Mouse (Mus musculus) neural tube, embryonic 11.5 days (tissue): Measurements from ENCODE around the gene Gm34653. TPM values are rescaled to one million over a fixed set of nuclear protein-coding genes. Genes with fewer than 3 reads are reported as not detected.
"Not testable (repeated sequence)": the region's sequence is repeated elsewhere in the genome, so short reads cannot be mapped to it uniquely, and the experiment has no call there.

Source experiments
- ATAC-seq: fragments of 200-750 bp; cut with Nextera tagmentation; 2 replicates; pipeline ENCODE4 v1.8.0; 2017; ENCODE audit warnings: moderate number of reproducible peaks, mild to moderate bottlenecking, moderate TSS enrichment, moderate library complexity; ENCODE audit not compliant: insufficient read depth, low FRiP score, low TSS enrichment
- DNase-seq: peaks from one replicate; pipeline ENCODE4 v3.0.0-alpha.2; 2015; ENCODE audit warnings: low spot score
- H3K27ac ChIP-seq: fragments of 300-500 bp; sonication (generic); 2 replicates; pipeline ENCODE4 v1.5.1; 2014; ENCODE audit warnings: low read depth, mild to moderate bottlenecking, low read length
- H3K27me3 ChIP-seq: fragments of 300-500 bp; sonication (generic); 2 replicates; pipeline ENCODE4 v1.6.1; 2014; ENCODE audit warnings: mild to moderate bottlenecking, low read length, mixed read lengths; ENCODE audit not compliant: control insufficient read depth, insufficient read depth
- H3K36me3 ChIP-seq: fragments of 300-500 bp; sonication (generic); 2 replicates; pipeline ENCODE4 v1.6.1; 2014; ENCODE audit warnings: mild to moderate bottlenecking, low read length, moderate library complexity, mixed read lengths; ENCODE audit not compliant: control insufficient read depth, insufficient read depth
- H3K4me1 ChIP-seq: fragments of 300-500 bp; sonication (generic); 2 replicates; pipeline ENCODE4 v1.6.1; 2014; ENCODE audit warnings: low read length, mixed read lengths; ENCODE audit not compliant: control insufficient read depth, insufficient read depth
- H3K4me2 ChIP-seq: fragments of 300-500 bp; sonication (generic); 2 replicates; pipeline ENCODE4 v1.6.1; 2014; ENCODE audit warnings: low read depth, mild to moderate bottlenecking, moderate library complexity
- H3K4me3 ChIP-seq: fragments of 300-500 bp; sonication (generic); 2 replicates; pipeline ENCODE4 v1.5.1; 2014; ENCODE audit warnings: low read depth, low read length
- H3K9ac ChIP-seq: fragments of 300-500 bp; sonication (generic); 2 replicates; pipeline ENCODE4 v1.6.1; 2014; ENCODE audit warnings: mild to moderate bottlenecking, low read length
- H3K9me3 ChIP-seq: fragments of 300-500 bp; sonication (generic); 2 replicates; pipeline ENCODE4 v1.6.1; 2016; ENCODE audit warnings: low read length; ENCODE audit not compliant: control insufficient read depth
- WGBS: fragments of 180-500 bp; shearing (Covaris S2); extraction: QIAGEN DNeasy Blood & Tissue Kit; methylation state at CpG from one replicate; pipeline ENCODE4 v1.1.7; 2014; 5-methylcytosine and 5-hydroxymethylcytosine counted together
- polyA plus RNA-seq: library from polyadenylated mRNA; unstranded; fragments of >200 nt; fragmentation: Nextera tagmentation; extraction: Ambion mirVana; gene quantifications from 2 replicates; pipeline ENCODE4 v1.2.1, GENCODE M21; 2014

Gm34653 gene
- polyA plus RNA-seq, 1 experiment from 2014 or later, result not detected

GRCm38 (mm10) chr2:34830066-34830465, 2.7 kb upstream of the Gm34653 start:
- H3K9me3 ChIP-seq, ATAC-seq, H3K4me2 ChIP-seq, DNase-seq, H3K27ac ChIP-seq, H3K9ac ChIP-seq, H3K4me3 ChIP-seq, H3K27me3 ChIP-seq, H3K4me1 ChIP-seq, H3K36me3 ChIP-seq: not testable (repeated sequence)
- WGBS, result 94% methylated on average over 17 of the region's 17 CpGs

GRCm38 (mm10) chr2:34833624-34834023, 817 bp downstream of the Gm34653 start:
- Histone ChIP-seq H3K4me1 (no peaks in the 10 kb centered on the region), H3K4me3 (no peak overlapping the region), H3K9me3 (no peaks in the 10 kb centered on the region), H3K4me2 (no peak overlapping the region), H3K36me3 (no peaks in the 10 kb centered on the region), H3K27me3 (no peaks in the 10 kb centered on the region), H3K9ac (no peak overlapping the region), H3K27ac (no peak overlapping the region)
- ATAC-seq, result no peak
- no peak for DNase-seq
- WGBS, result 90% methylated on average over 17 of the region's 17 CpGs

- no peak overlapping the region for H3K4me2 ChIP-seq
- no peaks in the 10 kb centered on the region for H3K36me3 ChIP-seq
- no peaks in the 10 kb centered on the region for H3K27me3 ChIP-seq
- ATAC-seq (no peak), DNase-seq (no peak)
- H3K9ac ChIP-seq, result no peak overlapping the region
- H3K9me3 ChIP-seq, result no peaks in the 10 kb centered on the region
- H3K4me1 ChIP-seq, result no peaks in the 10 kb centered on the region
- no peak overlapping the region for H3K27ac ChIP-seq
- no peak overlapping the region for H3K4me3 ChIP-seq
- WGBS, result 75% methylated on average over 3 of the region's 3 CpGs
These were observed 2.9 kb downstream of the Gm34653 start for GRCm38 (mm10) chr2:34835669-34836068.

GRCm38 (mm10) chr2:34840143-34840542, 7.3 kb downstream of the Gm34653 start:
- whole genome bisulfite sequencing, result 78% methylated on average over 5 of the region's 5 CpGs
- not testable (repeated sequence) for ATAC-seq, H3K36me3 ChIP-seq, H3K27ac ChIP-seq, DNase-seq, H3K27me3 ChIP-seq, H3K4me1 ChIP-seq, H3K4me2 ChIP-seq, H3K4me3 ChIP-seq, H3K9me3 ChIP-seq, H3K9ac ChIP-seq

- no peaks in the 10 kb centered on the region for H3K4me1 ChIP-seq
- no peaks in the 10 kb centered on the region for H3K36me3 ChIP-seq
- H3K4me3 ChIP-seq, result no peak overlapping the region
- DNase-seq, result no peak
- H3K4me2 ChIP-seq, result no peak overlapping the region
- no peak overlapping the region for H3K27ac ChIP-seq
- no peaks in the 10 kb centered on the region for H3K9me3 ChIP-seq
- WGBS, result 92% methylated on average over 8 of the region's 8 CpGs
- no peak for ATAC-seq
- H3K27me3 ChIP-seq, result no peaks in the 10 kb centered on the region
- H3K9ac ChIP-seq, result no peak overlapping the region
These were observed 8.9 kb downstream of the Gm34653 start for GRCm38 (mm10) chr2:34841706-34842105.

- Histone ChIP-seq H3K4me3 (no peak overlapping the region), H3K9ac (no peak overlapping the region), H3K4me2 (no peak overlapping the region), H3K9me3 (no peaks in the 10 kb centered on the region), H3K4me1 (no peaks in the 10 kb centered on the region), H3K27me3 (no peaks in the 10 kb centered on the region), H3K36me3 (no peaks in the 10 kb centered on the region), H3K27ac (no peak overlapping the region)
- WGBS, result 87% methylated on average over 11 of the region's 11 CpGs
- ATAC-seq (no peak), DNase-seq (no peak)
These were observed 10.6 kb downstream of the Gm34653 start for GRCm38 (mm10) chr2:34843211-34843939.

- DNase-seq, result no peak
- Histone ChIP-seq H3K4me1 (no peaks in the 10 kb centered on the region), H3K36me3 (peaks cover 7% of the 10 kb centered on the region), H3K4me2 (no peak overlapping the region), H3K27ac (no peak overlapping the region), H3K4me3 (no peak overlapping the region), H3K9me3 (no peaks in the 10 kb centered on the region), H3K9ac (no peak overlapping the region), H3K27me3 (no peaks in the 10 kb centered on the region)
- 82% methylated on average over 1 of the region's 1 CpGs for WGBS
- ATAC-seq, result no peak
These were observed 14.9 kb downstream of the Gm34653 start for GRCm38 (mm10) chr2:34847702-34848101.

- 93% methylated on average over 4 of the region's 4 CpGs for WGBS
- Histone ChIP-seq H3K4me3 (no peak overlapping the region), H3K9ac (no peak overlapping the region), H3K4me1 (no peaks in the 10 kb centered on the region), H3K36me3 (peaks cover 30% of the 10 kb centered on the region), H3K4me2 (no peak overlapping the region), H3K9me3 (no peaks in the 10 kb centered on the region), H3K27me3 (no peaks in the 10 kb centered on the region), H3K27ac (no peak overlapping the region)
- DNase-seq (no peak), ATAC-seq (no peak)
These were observed 22.5 kb downstream of the Gm34653 start for GRCm38 (mm10) chr2:34855265-34855664.

- no peak overlapping the region for H3K27ac ChIP-seq
- no peaks in the 10 kb centered on the region for H3K9me3 ChIP-seq
- H3K4me1 ChIP-seq, result no peaks in the 10 kb centered on the region
- H3K36me3 ChIP-seq, result peaks cover 28% of the 10 kb centered on the region
- no peak for DNase-seq
- H3K4me3 ChIP-seq, result no peak overlapping the region
- H3K9ac ChIP-seq, result no peak overlapping the region
- H3K4me2 ChIP-seq, result no peak overlapping the region
- no peak for ATAC-seq
- H3K27me3 ChIP-seq, result no peaks in the 10 kb centered on the region
- WGBS, result 92% methylated on average over 8 of the region's 8 CpGs
These were observed 24.9 kb downstream of the Gm34653 start for GRCm38 (mm10) chr2:34857728-34858127.
